Mouse (Mus musculus): ENCODE data around the gene Retreg3.

The Retreg3 gene

DNA sequence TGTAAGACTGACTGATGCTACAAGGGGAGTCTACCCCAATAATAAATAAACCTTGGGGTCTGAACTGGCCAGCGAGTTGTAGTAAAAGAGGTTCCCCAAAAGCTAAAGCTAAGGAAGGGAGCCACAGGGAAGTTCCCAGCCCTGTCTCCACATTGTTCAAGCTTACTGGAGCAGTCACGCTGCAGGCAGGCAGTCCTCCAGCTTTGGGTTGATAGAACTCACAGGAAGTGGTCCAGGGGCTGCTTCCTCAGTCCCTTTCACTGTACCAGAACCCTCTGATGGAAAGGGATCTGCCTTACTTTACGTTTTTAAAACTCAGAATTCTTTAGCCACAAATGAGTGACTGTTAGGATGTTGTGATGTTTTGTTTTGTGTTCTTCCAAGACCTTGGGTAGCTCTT lies 72.2 kb downstream of the Retreg3 start:
- no peak for DNase-seq

DNA sequence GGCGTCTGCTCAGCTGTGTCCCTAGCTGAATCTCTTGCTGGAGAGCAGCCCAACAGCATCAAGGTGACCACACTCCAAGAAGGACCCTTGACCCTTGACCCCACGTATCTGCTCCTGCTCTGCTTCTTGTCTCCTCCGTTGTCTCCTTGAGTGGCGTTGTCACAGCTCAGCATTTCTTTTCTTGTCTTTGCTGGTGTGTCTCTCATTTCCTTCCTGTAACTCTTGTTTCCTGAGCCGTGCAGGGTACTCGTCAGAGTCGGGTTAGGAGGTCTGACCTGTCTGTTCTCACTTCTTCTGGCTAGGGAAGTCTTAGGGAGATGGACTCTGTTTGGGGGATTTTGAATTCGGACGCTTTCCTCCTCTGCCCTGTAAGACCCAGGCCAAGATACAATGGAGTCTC lies 73.3 kb downstream of the Retreg3 start:
- DNase-seq: no peak
